Mouse (Mus musculus) limb, embryonic 13.5 days (tissue): Measurements from ENCODE around the gene Armcx2. TPM values are rescaled to one million over a fixed set of nuclear protein-coding genes. Genes with fewer than 3 reads are reported as not detected.

ENCODE experiments used
- microRNA-seq: library from miRNA; unstranded; fragments of <30 nt; microRNA quantifications from one replicate; pipeline ENCODE4, GENCODE M21; 2016
- polyA plus RNA-seq: library from polyadenylated mRNA; unstranded; fragments of >200 nt; fragmentation: Nextera tagmentation; extraction: Ambion mirVana; gene quantifications from 2 replicates; pipeline ENCODE4 v1.2.1, GENCODE M21; 2015

The Armcx2 gene
- polyA plus RNA-seq, 1 experiment from 2014 or later = 98.4 TPM

Small RNA genes lying within 50 kb of the gene (microRNA-seq; reads per million reads assigned to microRNA genes)
- not detected for gene Mir7093

Other genes starting within 250 kb of the Armcx2 start
- 1.3 and 1.8 TPM in 2 replicates for gene Btk, start 225.7 kb downstream of the Armcx2 start, polyA plus RNA-seq
- gene Rpl36a, start 223.6 kb downstream of the Armcx2 start, polyA plus RNA-seq = 381 and 410 TPM in 2 replicates
- 4.4 and 4.5 TPM in 2 replicates for gene Gla, start 208.1 kb downstream of the Armcx2 start, polyA plus RNA-seq
- gene Hnrnph2, start 208.0 kb downstream of the Armcx2 start, polyA plus RNA-seq = 162 and 163 TPM in 2 replicates
- gene Armcx4, start 122.7 kb downstream of the Armcx2 start, polyA plus RNA-seq = 7.4 and 8.1 TPM in 2 replicates
- gene Armcx1, start 91.3 kb downstream of the Armcx2 start, polyA plus RNA-seq = 74.7 and 76.7 TPM in 2 replicates
- gene Armcx6, start 57.8 kb downstream of the Armcx2 start, polyA plus RNA-seq = 43.6 TPM in 2 replicates
- 81.1 and 87.1 TPM in 2 replicates for gene Armcx3, start 52.6 kb downstream of the Armcx2 start, polyA plus RNA-seq
- 0.83 and 1.3 TPM in 2 replicates for gene Nxf2, start 155.5 kb upstream of the Armcx2 start, polyA plus RNA-seq
- 6.4 and 7.0 TPM in 2 replicates for gene Zmat1, start 200.0 kb upstream of the Armcx2 start, polyA plus RNA-seq